Mouse (Mus musculus) cortical plate, adult 2 months (tissue): ENCODE data around the gene Smarcc2. TPM values are rescaled to one million over a fixed set of nuclear protein-coding genes. Genes with fewer than 3 reads are reported as not detected.
"Not testable (repeated sequence)": the region's sequence is repeated elsewhere in the genome, so short reads cannot be mapped to it uniquely, and the experiment has no call there.

Experiments used
- H3K27ac ChIP-seq: fragments of 200-500 bp; 2 replicates; pipeline ENCODE4 v1.5.1; 2012; ENCODE audit warnings: low read length, control low read depth, inconsistent platforms; ENCODE audit not compliant: insufficient read depth
- H3K4me1 ChIP-seq: fragments of 200-500 bp; 2 replicates; pipeline ENCODE4 v1.6.1; 2011; ENCODE audit warnings: low read length; ENCODE audit not compliant: control insufficient read depth, insufficient read depth
- H3K4me3 ChIP-seq: fragments of 200-500 bp; 2 replicates; pipeline ENCODE4 v1.5.1; 2011; ENCODE audit warnings: mild to moderate bottlenecking, low read length, control low read depth; ENCODE audit not compliant: insufficient read depth
- CTCF ChIP-seq: fragments of 200-500 bp; IDR thresholded peaks from 2 replicates; pipeline ENCODE4 v1.5.1; 2011; ENCODE audit warnings: mild to moderate bottlenecking, control low read depth, low read length; ENCODE audit not compliant: insufficient read depth; ENCODE audit errors: extremely low read depth
- POLR2A ChIP-seq: fragments of 200-500 bp; IDR thresholded peaks from 2 replicates; pipeline ENCODE4 v1.6.1; 2011; ENCODE audit warnings: mild to moderate bottlenecking, low read length, control low read depth; ENCODE audit not compliant: insufficient read depth; ENCODE audit errors: extremely low read depth
- polyA plus RNA-seq: library from polyadenylated mRNA; depleted of rRNA; stranded (reverse); fragments of >200 nt; gene quantifications from 2 replicates; pipeline ENCODE4 v1.2.3, GENCODE M21; 2012

Smarcc2 gene
- polyA plus RNA-seq, 1 experiment = 209 TPM

GRCm38 (mm10) chr10:128497134-128497737, 38.2 kb downstream of the Smarcc2 start:
- H3K27ac ChIP-seq = no peak overlapping the region
- TF ChIP-seq POLR2A (no peak), CTCF (no peak)
- H3K4me3 ChIP-seq = no peak overlapping the region
- no peaks in the 10 kb centered on the region for H3K4me1 ChIP-seq

- H3K4me1 ChIP-seq = no peaks in the 10 kb centered on the region; the same call in 1 of the 2 replicates
- TF ChIP-seq CTCF = no peak
- TF ChIP-seq POLR2A = peak; percentile 55; the same call in 1 of the 2 replicates
- peak within 1 kb of the TSS; percentile 75 for H3K4me3 ChIP-seq
- H3K27ac ChIP-seq = peak within 1 kb of the TSS; percentile 58
Measured at GRCm38 (mm10) chr10:128498590-128498989, 39.5 kb downstream of the Smarcc2 start, which contains the start of gene Myl6b. Gene Myl6b (minus strand): TSS chr10:128498685.

GRCm38 (mm10) chr10:128499116-128499671, 40.1 kb downstream of the Smarcc2 start:
- peaks cover under 1% of the 10 kb centered on the region; the same call in 1 of the 2 replicates for H3K4me1 ChIP-seq
- H3K4me3 ChIP-seq = peak overlapping the region; percentile 75
- no peak for TF ChIP-seq CTCF
- TF ChIP-seq POLR2A = no peak
- H3K27ac ChIP-seq = peak overlapping the region; percentile 58

- Histone ChIP-seq H3K4me1 (peaks cover 1% of the 10 kb centered on the region; the same call in 1 of the 2 replicates), H3K4me3 (no peak overlapping the region), H3K27ac (no peak overlapping the region)
- TF ChIP-seq POLR2A (no peak), CTCF (no peak)
Measured at GRCm38 (mm10) chr10:128502341-128502740, 43.3 kb downstream of the Smarcc2 start.

GRCm38 (mm10) chr10:128503532-128503931, 44.5 kb downstream of the Smarcc2 start:
- TF ChIP-seq POLR2A (no peak), CTCF (no peak)
- Histone ChIP-seq H3K27ac (no peak overlapping the region), H3K4me3 (no peak overlapping the region), H3K4me1 (peaks cover 1% of the 10 kb centered on the region; the same call in 1 of the 2 replicates)

GRCm38 (mm10) chr10:128504012-128504411, 45.0 kb downstream of the Smarcc2 start:
- TF ChIP-seq POLR2A (no peak), CTCF (no peak)
- H3K4me3 ChIP-seq = no peak overlapping the region
- 0 out of 2 replicates have a peak overlapping the region, but pooled peaks have one; percentile 15 for H3K27ac ChIP-seq
- peaks cover 1% of the 10 kb centered on the region; the same call in 1 of the 2 replicates for H3K4me1 ChIP-seq

- Histone ChIP-seq H3K4me1 (peaks cover 1% of the 10 kb centered on the region; the same call in 1 of the 2 replicates), H3K27ac (peak overlapping the region; percentile 15; the same call in 1 of the 2 replicates), H3K4me3 (no peak overlapping the region)
- TF ChIP-seq POLR2A = no peak
- TF ChIP-seq CTCF = no peak
Measured at GRCm38 (mm10) chr10:128504641-128505370, 45.8 kb downstream of the Smarcc2 start.

- H3K27ac ChIP-seq, H3K4me3 ChIP-seq, H3K4me1 ChIP-seq: not testable (repeated sequence)
Measured at GRCm38 (mm10) chr10:128505371-128505667, 46.3 kb downstream of the Smarcc2 start.

GRCm38 (mm10) chr10:128505974-128506373, 46.9 kb downstream of the Smarcc2 start:
- Histone ChIP-seq H3K4me3 (no peak overlapping the region), H3K27ac (no peak overlapping the region), H3K4me1 (peaks cover 1% of the 10 kb centered on the region; the same call in 1 of the 2 replicates)
- TF ChIP-seq CTCF (no peak), POLR2A (no peak)
